Mouse (Mus musculus) inflammation-experienced regulatory T-cells, adult 6 months (primary cell): ENCODE data around the gene Tprn. TPM values are rescaled to one million over a fixed set of nuclear protein-coding genes. Genes with fewer than 3 reads are reported as not detected.

Experiments
- ATAC-seq: one replicate; pipeline ENCODE4 v1.8.0; 2017
- polyA plus RNA-seq, 3 experiments: library from polyadenylated mRNA; unstranded; fragments of 100-300 nt; shearing (Covaris generic); gene quantifications; one replicate each; pipeline ENCODE4 v1.2.1; 2017

The Tprn gene
- polyA plus RNA-seq, 3 experiments from 2014 or later = 3.4 to 4.7 (median 3.9) TPM

GRCm38 (mm10) chr2:25266720-25267119 lies 4.3 kb downstream of the Tprn start:
- ATAC-seq = no peak

GRCm38 (mm10) chr2:25267241-25267640 lies 4.8 kb downstream of the Tprn start:
- no peak for ATAC-seq

GRCm38 (mm10) chr2:25267746-25268309 lies 5.4 kb downstream of the Tprn start:
- ATAC-seq = no peak

GRCm38 (mm10) chr2:25271827-25272511 lies 9.6 kb downstream of the Tprn start, which contains the start of the genes Ssna1 and Anapc2:
Gene Ssna1, minus strand, starts transcription at chr2:25272438.
Gene Anapc2, plus strand, starts transcription at chr2:25272478.
- peak; percentile 93 for ATAC-seq

- ATAC-seq = peak; percentile 2
These were observed 10.1 kb downstream of the Tprn start for GRCm38 (mm10) chr2:25272515-25272914.

- ATAC-seq = no peak
These were observed 10.6 kb downstream of the Tprn start for GRCm38 (mm10) chr2:25273010-25273409.

- peak; percentile 61 for ATAC-seq
These were observed 16.8 kb downstream of the Tprn start for GRCm38 (mm10) chr2:25278928-25279882.

GRCm38 (mm10) chr2:25285551-25285950 lies 23.1 kb downstream of the Tprn start:
- no peak for ATAC-seq

GRCm38 (mm10) chr2:25286314-25286713 lies 23.9 kb downstream of the Tprn start:
- ATAC-seq = no peak

GRCm38 (mm10) chr2:25286837-25287636 lies 24.6 kb downstream of the Tprn start:
- ATAC-seq = no peak

GRCm38 (mm10) chr2:25287927-25288649 lies 25.7 kb downstream of the Tprn start, which contains the start of gene Tmem210:
Gene Tmem210, plus strand, starts transcription at chr2:25288145.
- no peak for ATAC-seq

- no peak for ATAC-seq
These were observed 26.4 kb downstream of the Tprn start for GRCm38 (mm10) chr2:25288734-25289345.

- no peak for ATAC-seq
These were observed 27.2 kb downstream of the Tprn start, which contains the start of gene Lrrc26 for GRCm38 (mm10) chr2:25289651-25290050. Gene Lrrc26, plus strand, starts transcription at chr2:25289915.

GRCm38 (mm10) chr2:25290101-25290815 lies 27.8 kb downstream of the Tprn start:
- ATAC-seq = no peak

- ATAC-seq = no peak
These were observed 28.4 kb downstream of the Tprn start for GRCm38 (mm10) chr2:25290816-25291130.

GRCm38 (mm10) chr2:25291184-25292053 lies 29.0 kb downstream of the Tprn start:
- ATAC-seq = no peak

- no peak for ATAC-seq
These were observed 29.7 kb downstream of the Tprn start for GRCm38 (mm10) chr2:25292054-25292544.

- ATAC-seq = peak; percentile 46
These were observed 30.4 kb downstream of the Tprn start for GRCm38 (mm10) chr2:25292856-25293255.

GRCm38 (mm10) chr2:25293706-25294105 lies 31.3 kb downstream of the Tprn start:
- ATAC-seq = no peak
